Mouse (Mus musculus) liver, adult (tissue): ENCODE results near the gene Hand1.

ENCODE experiments used
- GATA4 ChIP-seq: IDR thresholded peaks from 2 replicates; pipeline ENCODE4 v1.6.1; 2014; ENCODE audit warnings: mild to moderate bottlenecking, low read length; ENCODE audit not compliant: insufficient replicate concordance

Hand1 gene

DNA sequence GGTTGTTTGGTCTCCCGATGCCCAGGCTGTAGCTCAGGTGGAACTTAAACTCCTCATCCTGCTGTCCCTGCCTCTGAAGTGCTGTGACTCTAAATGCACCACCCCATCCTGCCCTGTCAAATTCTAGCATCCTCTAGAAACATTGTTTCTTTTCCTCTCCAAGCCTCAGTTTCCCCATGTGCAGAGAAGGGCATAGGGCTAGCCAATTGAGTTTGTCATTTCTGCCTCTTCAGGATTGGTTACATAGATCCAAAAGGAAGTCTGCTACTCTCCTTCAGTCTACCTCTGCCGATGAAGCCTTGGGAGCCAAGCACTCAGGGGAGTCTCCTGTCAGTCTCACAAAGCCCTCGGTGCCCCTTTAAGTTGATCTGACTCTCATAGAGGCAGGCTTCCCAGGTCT lies 3.3 kb upstream of the Hand1 start:
- TF ChIP-seq GATA4, result no peak

GRCm38 (mm10) chr11:57835331-57835730 lies 2.7 kb upstream of the Hand1 start:
- TF ChIP-seq GATA4, result no peak

DNA sequence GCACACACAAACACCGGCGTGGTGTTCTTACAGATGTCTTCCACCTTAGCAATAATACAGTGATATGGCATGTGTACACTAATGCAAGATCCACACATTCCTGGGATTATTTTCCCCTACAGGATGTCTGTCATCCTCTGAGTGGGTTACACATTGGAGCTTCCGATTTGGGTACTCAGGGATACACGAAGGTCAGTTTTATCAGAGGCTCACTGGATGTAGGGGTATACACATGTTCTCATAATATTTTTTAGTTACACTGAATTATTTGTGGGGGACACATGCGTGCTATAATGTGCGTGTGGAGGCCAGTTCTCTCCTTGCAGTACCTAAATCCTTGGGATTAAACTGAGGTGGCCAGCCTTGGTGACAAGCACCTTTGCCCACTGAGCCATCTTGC lies 1.4 kb upstream of the Hand1 start:
- TF ChIP-seq GATA4, result no peak

DNA sequence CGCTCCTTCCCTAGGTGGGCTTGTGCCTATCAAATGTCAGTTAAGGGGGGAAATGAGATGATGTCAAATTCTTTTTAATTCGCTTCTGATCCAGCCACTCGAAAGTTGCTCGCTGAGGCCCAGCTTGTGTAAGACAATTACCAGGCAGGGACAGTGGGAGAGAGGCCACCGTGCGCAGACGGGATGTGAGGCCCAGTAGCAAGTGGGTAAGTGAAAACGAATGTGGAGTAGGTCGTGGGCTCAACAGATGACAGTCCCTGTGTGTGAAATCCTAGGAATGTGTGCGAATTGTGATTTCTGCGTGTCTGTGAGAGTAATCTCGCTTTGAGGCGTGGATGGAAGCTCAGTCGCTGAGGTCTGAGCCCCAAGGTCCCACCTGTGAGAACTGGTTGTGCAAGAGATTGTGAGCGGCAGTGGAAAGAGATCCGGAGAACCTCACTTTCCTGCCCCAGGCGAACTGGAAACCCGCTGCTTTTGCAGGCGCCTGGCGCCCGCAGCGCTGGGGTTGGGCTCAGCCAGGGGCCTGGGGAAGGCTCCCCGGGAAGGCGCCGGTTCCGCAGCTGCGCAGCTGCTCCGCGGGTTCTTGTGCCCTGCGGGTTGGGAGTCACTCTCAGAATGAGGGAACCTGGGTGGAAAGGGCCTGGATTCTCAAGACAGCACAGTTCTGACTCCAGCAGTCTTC lies 819 bp upstream of the Hand1 start:
- no peak for TF ChIP-seq GATA4

GRCm38 (mm10) chr11:57831861-57832260 lies 757 bp downstream of the Hand1 start:
- TF ChIP-seq GATA4, result no peak

DNA sequence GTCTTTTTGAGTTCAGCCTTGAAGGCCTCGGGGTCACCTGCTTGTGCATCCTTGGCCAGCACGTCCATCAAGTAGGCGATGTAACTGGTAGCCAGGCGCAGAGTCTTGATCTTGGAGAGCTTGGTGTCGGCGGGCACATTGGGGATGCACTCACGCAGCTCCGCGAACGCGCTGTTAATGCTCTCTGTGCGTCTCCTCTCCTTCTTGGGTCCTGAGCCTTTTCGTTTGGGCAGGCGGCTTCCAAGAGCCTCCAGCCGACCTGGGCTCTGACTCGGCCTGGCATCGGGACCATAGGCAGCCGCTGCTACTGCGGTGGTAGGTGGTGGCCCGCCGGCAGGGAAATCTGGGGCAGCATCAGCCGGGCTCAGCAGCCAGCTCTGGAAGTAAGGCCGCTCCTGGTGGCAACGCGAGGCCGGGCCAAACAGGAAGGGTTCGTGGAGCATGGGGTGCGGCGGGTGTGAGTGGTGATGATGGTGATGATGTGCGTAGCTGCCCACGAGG lies 1.3 kb downstream of the Hand1 start:
- TF ChIP-seq GATA4, result no peak

- TF ChIP-seq GATA4, result no peak
Observed at GRCm38 (mm10) chr11:57829871-57830775, 2.5 kb downstream of the Hand1 start.

DNA sequence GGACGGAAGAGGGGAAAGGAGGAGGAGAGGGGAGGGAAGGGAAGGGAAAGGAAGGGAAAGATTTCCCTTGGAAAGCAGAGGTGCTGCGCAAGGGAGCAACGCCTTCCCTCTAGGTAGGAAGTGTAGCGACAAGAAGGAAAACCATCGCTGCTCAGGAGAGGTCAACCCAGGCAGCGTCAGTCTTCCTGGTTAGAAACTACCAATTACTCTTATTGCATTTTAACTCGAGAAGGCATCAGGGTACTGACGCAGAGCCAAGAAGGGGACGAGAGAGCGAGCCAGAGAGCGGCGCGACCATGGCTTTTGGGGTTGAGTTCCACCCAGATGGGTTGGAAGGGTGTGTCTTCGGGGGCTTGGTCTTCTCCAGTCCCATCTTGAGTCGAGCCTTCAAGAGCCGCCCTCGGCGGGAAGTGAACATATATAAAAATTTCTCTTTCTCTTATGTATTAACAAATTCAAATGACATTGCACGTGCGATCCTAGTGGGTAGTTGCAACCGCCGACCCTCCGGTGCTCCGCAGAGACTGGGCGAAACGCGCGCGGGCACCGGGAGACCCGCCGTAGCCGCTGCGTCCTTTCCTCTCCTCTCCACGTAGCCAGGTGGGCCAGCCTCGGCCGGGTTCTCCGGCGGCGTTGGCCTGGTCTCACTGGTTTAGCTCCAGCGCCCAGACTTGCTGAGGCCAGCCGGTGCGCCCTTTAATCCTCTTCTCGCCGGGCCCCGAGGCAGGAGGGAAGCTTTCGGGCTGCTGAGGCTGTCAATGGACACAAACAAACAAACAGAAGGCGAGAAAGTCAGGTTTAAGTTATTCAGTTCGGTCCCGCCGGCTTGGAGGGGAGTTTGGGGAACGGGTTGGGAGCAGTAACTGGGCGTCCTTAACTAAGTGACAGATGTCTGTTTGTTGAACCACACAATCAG lies 3.4 kb downstream of the Hand1 start:
- no peak for TF ChIP-seq GATA4

DNA sequence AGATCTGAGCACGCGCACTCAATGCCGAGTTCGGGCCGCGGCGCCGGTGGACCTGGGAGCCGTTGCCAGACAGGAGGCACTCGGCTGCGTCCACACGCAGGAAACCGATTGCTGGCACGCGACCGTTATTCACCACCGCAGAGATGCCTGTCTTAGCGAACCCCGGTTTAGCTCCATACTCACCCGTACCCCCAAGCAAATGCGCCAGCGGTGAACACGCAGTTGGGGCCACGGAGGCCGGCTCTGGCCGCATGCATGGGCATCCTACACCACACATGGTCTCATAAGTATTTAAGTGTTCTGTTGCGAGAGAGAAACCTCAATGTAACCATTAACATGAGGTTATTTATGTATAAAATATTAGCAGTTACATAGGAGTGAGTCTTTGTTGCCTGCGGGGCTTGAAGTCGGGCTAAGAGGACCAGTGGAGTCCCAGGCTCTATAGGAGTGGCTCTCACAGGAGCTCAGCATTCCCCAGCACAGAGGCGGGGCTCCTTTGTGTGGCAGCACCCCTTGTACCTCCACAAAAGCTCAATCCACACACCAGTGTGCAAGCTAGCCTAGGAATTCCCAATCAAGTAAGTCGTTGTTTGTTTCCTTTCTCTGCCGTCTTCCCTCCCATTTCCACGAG lies 4.6 kb downstream of the Hand1 start:
- TF ChIP-seq GATA4, result no peak

- no peak for TF ChIP-seq GATA4
Observed at GRCm38 (mm10) chr11:57827048-57827914, 5.3 kb downstream of the Hand1 start.

GRCm38 (mm10) chr11:57823714-57824113 lies 8.9 kb downstream of the Hand1 start:
- TF ChIP-seq GATA4, result no peak

DNA sequence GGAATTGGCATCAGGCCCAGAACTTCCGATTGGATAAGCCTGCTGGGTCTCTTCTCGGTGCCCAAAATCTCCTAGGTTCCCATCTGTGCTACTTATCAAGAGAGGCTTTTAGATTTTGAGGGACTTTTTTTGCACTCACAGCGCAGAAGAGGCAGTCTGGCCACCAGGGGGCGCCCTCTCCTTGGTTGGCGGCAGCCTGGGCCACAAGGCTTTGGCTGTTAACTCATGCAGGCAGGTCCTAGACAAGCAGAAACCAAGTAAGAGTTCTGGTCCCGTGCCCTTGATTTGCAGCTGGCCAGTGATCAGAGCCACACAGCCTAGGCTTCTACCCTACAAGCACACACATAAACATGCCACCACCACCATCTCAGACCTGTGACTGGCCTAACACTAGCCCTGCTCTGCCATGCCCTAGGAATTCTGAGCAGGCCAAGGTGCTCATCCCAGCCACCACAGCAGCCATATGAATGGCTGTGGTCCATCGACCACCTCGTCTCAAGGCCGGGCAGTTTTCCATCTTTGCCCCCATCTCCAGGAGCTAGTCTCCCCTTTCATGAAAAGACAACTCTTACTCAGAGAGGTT lies 12.5 kb downstream of the Hand1 start:
- TF ChIP-seq GATA4, result no peak

DNA sequence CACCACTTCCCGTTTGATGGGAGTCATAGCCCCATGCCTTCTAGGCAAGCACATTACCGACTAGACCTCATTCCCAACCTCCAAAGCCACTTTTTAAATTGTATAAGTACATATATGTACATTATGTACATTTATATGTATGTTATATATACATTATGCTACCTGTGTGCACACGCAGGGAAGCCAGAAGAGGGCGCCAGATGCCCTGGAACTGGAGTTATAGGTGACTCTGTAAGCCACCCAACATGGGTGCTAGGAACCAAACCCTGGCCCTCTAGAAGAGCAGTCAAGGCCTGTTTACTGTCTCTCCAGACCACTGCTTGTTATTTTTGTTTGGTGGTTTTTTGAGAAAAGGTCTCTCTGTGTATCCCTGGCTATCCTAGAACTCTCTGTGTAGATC lies 14.4 kb downstream of the Hand1 start:
- TF ChIP-seq GATA4, result no peak
